Mouse (Mus musculus): ENCODE measurements around the gene Dppa1. TPM values are rescaled to one million over a fixed set of nuclear protein-coding genes. Genes with fewer than 3 reads are reported as not detected.
"Not testable (repeated sequence)": the region's sequence is repeated elsewhere in the genome, so short reads cannot be mapped to it uniquely, and the experiment has no call there.

The Dppa1 gene
- not detected in 2 replicates for polyA plus RNA-seq (2011; ENCODE audit: insufficient read length, low read depth, missing spikeins)

DNA sequence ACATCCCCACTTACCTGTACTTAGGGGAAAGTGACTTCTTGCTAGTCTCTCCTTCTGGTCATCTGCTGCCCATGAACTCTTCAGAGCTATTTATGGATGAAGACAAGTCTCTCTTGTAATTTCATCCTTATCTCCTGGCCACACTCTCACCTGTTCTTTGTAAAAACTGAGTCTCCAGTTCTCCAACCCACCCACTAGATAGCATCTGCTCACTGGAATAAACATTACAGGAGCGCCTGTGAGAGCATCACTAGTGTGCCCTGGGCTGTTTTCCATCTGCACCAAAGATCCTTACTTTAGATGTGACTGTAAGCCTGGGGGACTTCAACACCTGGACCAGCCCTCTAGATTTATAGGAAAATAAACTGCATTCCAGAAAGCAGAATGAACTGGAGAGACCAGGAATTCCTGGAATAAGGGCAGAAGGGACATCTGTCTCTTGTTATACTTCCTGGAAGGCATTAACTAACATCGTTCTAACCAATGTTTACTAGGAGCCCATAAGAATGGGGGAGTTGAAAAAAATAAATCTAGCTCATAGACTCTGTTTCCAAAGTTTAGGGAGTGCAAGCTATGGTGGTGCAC lies at the start of gene Dppa1:
Gene Dppa1 (minus strand): TSS at position 51 of the 585 bp plus-strand sequence.
- no peak within 1 kb of the TSS for H3K4me3 ChIP-seq (ENCODE audit: insufficient read depth, low read length)
- no peak for TF ChIP-seq CTCF (IDR thresholded peaks at IDR 0.05; ENCODE audit: borderline replicate concordance, insufficient read depth, low read length)
- no peak for TF ChIP-seq POLR2A (IDR thresholded peaks at IDR 0.05; ENCODE audit: low read depth, low read length)
- H3K27ac ChIP-seq (ENCODE audit: insufficient read depth, low read length): no peak within 1 kb of the TSS
- no peaks in the 10 kb centered on the region for H3K4me1 ChIP-seq (ENCODE audit: control insufficient read depth, insufficient read depth, low read length)

DNA sequence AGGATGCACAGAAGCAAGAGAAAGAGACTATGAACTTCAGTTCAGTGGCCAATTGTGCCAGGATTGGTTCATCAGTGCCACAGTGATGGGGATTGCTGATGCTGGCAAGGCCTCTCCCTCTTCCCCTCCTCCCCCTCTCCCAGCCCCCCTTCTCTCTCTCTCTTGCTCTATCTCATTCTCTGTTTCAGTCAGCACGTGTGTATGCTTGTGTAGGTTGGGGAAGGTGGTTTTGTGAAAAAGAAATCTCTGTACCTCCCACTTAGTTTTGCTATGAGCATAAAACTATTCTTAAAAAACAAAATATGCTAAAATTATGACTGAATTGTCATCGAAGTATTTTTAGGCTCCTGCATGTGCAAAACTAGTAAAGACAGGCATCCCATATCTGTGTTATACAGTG lies 38.9 kb upstream of the Dppa1 start:
- no peak for TF ChIP-seq CTCF (IDR thresholded peaks at IDR 0.05; ENCODE audit: borderline replicate concordance, insufficient read depth, low read length)
- no peak for TF ChIP-seq POLR2A (IDR thresholded peaks at IDR 0.05; ENCODE audit: low read depth, low read length)
- Histone ChIP-seq H3K4me1 (ENCODE audit: control insufficient read depth, insufficient read depth, low read length) (no peaks in the 10 kb centered on the region), H3K27ac (ENCODE audit: insufficient read depth, low read length) (no peak overlapping the region), H3K4me3 (ENCODE audit: insufficient read depth, low read length) (no peak overlapping the region)

DNA sequence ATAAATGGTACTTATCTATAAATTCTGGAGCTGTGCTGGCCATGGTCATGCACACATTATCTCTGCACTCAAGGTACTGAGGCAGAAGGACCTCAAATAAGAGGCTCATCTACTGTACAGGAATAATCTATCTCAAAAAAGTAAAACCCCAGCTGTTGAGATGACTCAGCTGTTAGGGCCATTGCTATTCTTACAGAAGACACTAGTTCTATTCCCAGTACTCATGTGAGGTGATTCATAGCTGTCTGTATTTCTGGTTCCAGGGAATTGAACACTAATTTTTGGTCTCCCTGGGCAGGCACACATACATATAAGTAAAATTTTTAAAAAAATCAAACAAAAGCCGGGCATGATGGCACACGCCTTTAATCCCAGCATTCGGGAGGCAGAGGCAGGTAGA lies 38.0 kb upstream of the Dppa1 start:
- Histone ChIP-seq H3K4me1 (ENCODE audit: control insufficient read depth, insufficient read depth, low read length) (no peaks in the 10 kb centered on the region), H3K4me3 (ENCODE audit: insufficient read depth, low read length) (no peak overlapping the region), H3K27ac (ENCODE audit: insufficient read depth, low read length) (no peak overlapping the region)
- no peak for TF ChIP-seq CTCF (IDR thresholded peaks at IDR 0.05; ENCODE audit: borderline replicate concordance, insufficient read depth, low read length)
- no peak for TF ChIP-seq POLR2A (IDR thresholded peaks at IDR 0.05; ENCODE audit: low read depth, low read length)

DNA sequence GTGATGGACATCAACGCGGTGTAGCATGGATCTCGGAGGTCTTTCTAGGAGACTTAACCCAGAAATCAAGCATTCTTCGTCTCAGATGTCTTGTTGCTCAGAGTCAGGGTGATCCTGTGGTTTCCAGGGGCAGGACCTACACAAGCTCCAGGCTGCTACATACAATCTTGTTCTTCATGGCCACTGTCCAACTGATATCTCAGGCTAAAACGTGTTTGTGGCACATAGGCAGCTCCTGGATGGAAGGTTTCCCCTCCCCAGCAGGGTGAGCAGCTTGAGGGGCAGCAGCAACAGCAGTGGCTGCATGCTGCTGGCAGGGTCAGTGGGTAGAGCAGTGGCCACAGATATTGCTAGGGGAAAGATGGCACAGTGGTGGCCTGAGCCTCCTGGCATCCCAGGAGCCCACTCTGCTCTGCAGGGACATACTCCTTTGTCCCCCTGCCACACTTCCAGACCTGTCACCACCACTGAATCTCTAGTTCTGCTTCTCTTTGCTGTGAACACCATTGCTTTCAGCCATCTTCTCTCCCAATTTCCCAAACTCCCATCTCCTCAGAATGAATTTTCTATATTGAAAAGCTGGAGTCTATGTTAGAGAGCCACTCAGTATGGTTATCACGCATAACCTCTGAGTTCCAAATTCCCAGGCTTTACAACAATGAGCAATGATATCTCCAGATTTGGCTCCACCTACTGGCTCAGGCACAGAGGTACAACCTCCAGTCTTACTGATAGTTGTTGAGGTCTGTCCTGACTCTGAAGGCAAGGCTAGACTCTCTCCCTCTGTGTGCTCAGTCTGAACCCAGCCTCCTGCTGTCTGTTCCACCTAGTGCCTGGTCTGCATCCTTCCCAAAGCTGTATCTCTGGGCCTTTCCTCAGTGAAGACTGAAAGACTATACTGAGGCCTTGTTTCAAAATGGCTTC lies 36.8 kb upstream of the Dppa1 start:
- TF ChIP-seq CTCF (IDR thresholded peaks at IDR 0.05; ENCODE audit: borderline replicate concordance, insufficient read depth, low read length) (no peak), POLR2A (IDR thresholded peaks at IDR 0.05; ENCODE audit: low read depth, low read length) (no peak)
- H3K4me3 ChIP-seq (ENCODE audit: insufficient read depth, low read length): no peak overlapping the region

DNA sequence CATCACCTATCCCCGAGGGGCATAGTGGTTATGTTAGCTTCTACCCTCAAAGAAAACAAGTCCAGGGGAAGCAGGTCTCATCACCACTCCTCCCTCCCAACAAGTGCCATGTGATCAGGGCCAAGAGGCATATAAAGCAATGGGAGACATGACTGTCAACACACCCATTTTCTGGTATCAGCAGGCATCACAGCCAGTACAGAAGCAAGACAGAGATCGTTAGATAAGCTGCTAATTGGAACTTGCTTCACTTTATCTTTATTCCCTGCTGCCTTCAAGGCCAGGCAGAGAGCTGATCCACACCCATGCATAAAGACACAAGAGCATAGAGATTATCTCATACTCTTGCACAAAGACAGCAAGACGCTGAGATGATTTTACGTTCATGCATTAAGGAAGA lies 34.2 kb upstream of the Dppa1 start:
- Histone ChIP-seq H3K4me1 (ENCODE audit: control insufficient read depth, insufficient read depth, low read length) (no peaks in the 10 kb centered on the region), H3K27ac (ENCODE audit: insufficient read depth, low read length) (no peak overlapping the region), H3K4me3 (ENCODE audit: insufficient read depth, low read length) (no peak overlapping the region)
- TF ChIP-seq CTCF (IDR thresholded peaks at IDR 0.05; ENCODE audit: borderline replicate concordance, insufficient read depth, low read length): no peak
- no peak for TF ChIP-seq POLR2A (IDR thresholded peaks at IDR 0.05; ENCODE audit: low read depth, low read length)

More for the DNA sequence above, 36.8 kb upstream of the Dppa1 start:
- Histone ChIP-seq H3K4me1 (ENCODE audit: control insufficient read depth, insufficient read depth, low read length) (no peaks in the 10 kb centered on the region), H3K27ac (ENCODE audit: insufficient read depth, low read length) (no peak overlapping the region)

DNA sequence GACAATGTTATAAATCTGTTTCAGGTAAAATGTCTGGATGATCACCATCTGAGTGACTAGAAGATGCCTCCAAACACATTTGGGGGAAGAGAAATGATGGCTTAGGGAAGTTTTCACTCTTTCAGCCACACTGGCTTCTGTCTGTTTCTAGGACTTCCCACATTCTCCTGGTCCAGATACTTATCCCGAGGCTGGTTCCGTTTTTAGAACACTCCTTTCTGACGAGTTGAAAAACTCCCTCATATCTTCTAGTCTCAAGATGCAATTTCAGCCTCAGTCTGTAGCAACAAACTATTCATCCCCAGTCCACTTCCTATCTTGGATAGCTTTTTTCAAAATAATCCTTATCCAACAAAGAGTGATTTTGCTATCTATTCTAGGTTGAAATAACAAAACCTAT lies 23.4 kb upstream of the Dppa1 start:
- H3K27ac ChIP-seq (ENCODE audit: insufficient read depth, low read length): no peak overlapping the region
- H3K4me3 ChIP-seq (ENCODE audit: insufficient read depth, low read length): no peak overlapping the region
- H3K4me1 ChIP-seq (ENCODE audit: control insufficient read depth, insufficient read depth, low read length): no peaks in the 10 kb centered on the region
- no peak for TF ChIP-seq POLR2A (IDR thresholded peaks at IDR 0.05; ENCODE audit: low read depth, low read length)
- TF ChIP-seq CTCF (IDR thresholded peaks at IDR 0.05; ENCODE audit: borderline replicate concordance, insufficient read depth, low read length): no peak

DNA sequence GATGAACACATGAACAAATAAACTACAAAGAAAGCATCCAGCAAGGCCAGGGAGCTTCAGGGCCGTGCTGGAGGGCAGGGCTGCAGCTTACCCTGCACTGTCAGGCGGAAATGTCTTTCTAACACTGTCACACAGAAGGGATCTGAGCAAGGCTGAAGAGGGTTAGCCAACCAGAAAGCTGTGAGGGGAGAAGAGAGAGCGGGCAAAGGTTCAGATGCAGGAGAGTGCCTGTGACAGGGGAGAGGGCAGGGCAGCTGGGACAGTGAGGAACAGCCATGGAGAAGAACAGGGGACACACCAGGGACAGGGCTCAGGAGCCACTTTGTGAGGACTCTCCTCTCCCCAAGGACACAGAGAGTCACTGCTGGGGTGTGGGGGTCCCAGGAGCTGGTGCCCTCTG lies 20.6 kb upstream of the Dppa1 start:
- H3K4me1 ChIP-seq (ENCODE audit: control insufficient read depth, insufficient read depth, low read length); H3K4me3 ChIP-seq (ENCODE audit: insufficient read depth, low read length); H3K27ac ChIP-seq (ENCODE audit: insufficient read depth, low read length): not testable (repeated sequence)

DNA sequence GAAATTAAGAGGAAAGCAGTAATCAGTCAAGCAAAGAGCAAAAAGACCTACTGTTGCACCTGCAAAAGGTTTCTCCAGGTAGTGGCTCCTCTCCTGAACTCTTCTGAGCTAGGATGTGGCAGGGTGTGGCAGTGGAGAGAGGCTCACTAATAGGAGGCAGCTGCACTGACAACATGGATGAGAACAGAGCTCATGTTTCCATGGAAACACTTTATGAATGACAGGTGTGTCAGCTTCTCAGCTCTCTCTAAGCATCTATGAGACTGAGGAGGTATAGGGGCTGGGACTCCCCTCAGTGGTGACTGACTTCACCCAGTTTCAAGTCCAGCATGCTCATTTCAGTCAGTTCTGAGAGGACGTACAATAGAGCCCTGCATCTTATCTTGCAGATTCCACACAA lies 15.8 kb upstream of the Dppa1 start:
- no peak for TF ChIP-seq POLR2A (IDR thresholded peaks at IDR 0.05; ENCODE audit: low read depth, low read length)
- TF ChIP-seq CTCF (IDR thresholded peaks at IDR 0.05; ENCODE audit: borderline replicate concordance, insufficient read depth, low read length): no peak
- Histone ChIP-seq H3K27ac (ENCODE audit: insufficient read depth, low read length) (no peak overlapping the region), H3K4me3 (ENCODE audit: insufficient read depth, low read length) (no peak overlapping the region), H3K4me1 (ENCODE audit: control insufficient read depth, insufficient read depth, low read length) (no peaks in the 10 kb centered on the region)

DNA sequence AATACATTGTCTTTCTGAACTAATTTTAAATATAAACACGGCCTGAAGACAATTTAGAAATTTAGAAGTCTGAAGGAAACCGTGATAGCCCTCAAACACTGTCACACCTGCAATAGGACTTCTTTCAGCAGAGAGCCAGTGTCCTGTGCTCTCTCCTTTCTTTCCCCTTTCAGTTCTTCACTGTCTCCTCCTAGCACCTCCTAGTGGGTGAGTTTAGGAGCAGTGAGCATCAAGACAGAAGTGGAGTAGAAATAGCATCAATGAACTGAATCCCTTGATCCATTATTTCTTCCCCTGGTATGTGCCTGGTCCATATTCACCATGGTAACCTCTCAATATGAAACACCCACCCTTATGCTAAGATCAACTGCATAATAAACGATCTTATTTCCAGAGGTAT lies 7.5 kb upstream of the Dppa1 start:
- no peak overlapping the region for H3K4me3 ChIP-seq (ENCODE audit: insufficient read depth, low read length)
- TF ChIP-seq CTCF (IDR thresholded peaks at IDR 0.05; ENCODE audit: borderline replicate concordance, insufficient read depth, low read length) (no peak), POLR2A (IDR thresholded peaks at IDR 0.05; ENCODE audit: low read depth, low read length) (no peak)
- no peak overlapping the region for H3K27ac ChIP-seq (ENCODE audit: insufficient read depth, low read length)
- H3K4me1 ChIP-seq (ENCODE audit: control insufficient read depth, insufficient read depth, low read length): no peaks in the 10 kb centered on the region

DNA sequence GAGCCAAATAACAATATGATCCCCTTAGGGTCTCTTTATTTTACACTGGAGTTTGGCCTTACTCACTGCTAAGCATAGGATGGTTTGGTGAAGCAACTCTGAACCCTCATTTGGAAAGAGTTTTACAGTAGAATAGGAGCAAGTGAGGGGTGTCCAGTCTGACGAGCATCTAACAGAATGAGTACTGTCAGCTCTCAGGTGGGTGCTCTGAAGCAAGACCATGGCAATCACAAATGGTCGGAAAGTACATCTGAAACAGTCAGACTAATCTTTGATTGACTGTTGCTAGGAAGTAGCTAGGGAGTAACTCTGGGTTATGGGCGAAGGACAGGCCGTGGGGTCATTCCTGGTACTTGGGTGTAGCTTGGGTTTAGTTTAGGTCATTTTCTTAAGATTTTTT lies 6.5 kb upstream of the Dppa1 start:
- not testable (repeated sequence) for H3K4me1 ChIP-seq (ENCODE audit: control insufficient read depth, insufficient read depth, low read length); H3K27ac ChIP-seq (ENCODE audit: insufficient read depth, low read length); H3K4me3 ChIP-seq (ENCODE audit: insufficient read depth, low read length)
